Mouse (Mus musculus): Measurements from ENCODE around the gene Fscn1.

Fscn1 gene

GRCm38 (mm10) chr5:142959576-142960556 is at the start of gene Fscn1:
Gene Fscn1 (plus strand): TSS chr5:142960343.
- in situ Hi-C loops (cut with MboI), result no loop called here

GRCm38 (mm10) chr5:142911629-142912028 is 48.5 kb upstream of the Fscn1 start:
- in situ Hi-C loops (cut with MboI), result no loop called here

DNA sequence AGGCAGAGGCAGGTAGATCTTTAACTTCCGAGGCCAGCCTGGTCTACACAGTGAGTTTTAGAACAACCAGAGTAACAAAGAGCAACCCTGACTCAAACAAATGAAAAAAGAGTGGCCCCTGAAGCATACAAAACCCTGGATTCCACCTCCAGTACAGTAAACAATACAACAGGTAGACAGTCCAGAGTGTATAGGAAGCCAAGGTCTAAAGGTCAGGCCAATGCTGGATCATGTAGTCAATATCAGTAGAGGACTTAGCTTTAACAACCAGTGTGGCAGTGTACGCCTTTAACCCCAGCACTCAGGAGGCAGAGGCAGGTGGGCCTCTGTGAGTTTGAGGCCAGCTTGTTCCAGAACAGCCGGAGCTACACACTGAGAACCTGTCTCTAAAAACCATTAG is 47.8 kb upstream of the Fscn1 start:
- in situ Hi-C loops (cut with MboI), result no loop called here

- in situ Hi-C loops (cut with MboI), result no loop called here
These were observed 47.4 kb upstream of the Fscn1 start for GRCm38 (mm10) chr5:142912739-142913138.

GRCm38 (mm10) chr5:142915231-142915630 is 44.9 kb upstream of the Fscn1 start:
- in situ Hi-C loops (cut with MboI), result no loop called here

DNA sequence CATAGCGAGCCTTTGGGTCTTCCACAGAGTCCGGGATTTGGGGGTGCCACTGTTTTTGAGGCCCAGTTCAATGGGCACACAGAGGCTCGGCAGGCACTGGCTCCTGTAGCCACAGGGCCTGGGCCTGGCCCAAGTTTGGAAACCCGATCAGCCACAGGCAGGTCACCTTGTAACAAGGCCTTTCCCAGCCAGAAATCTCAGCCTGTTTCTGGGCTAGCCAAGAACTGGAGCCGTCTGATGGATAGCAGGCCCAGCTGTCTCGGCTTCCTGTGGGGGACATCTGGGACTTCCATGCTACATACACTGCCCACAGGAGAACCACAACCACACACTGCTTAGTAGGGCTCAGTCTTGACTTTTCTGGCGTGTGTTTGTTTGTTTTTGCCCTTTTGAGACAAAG is 43.5 kb upstream of the Fscn1 start:
- in situ Hi-C loops (cut with MboI), result no loop called here

DNA sequence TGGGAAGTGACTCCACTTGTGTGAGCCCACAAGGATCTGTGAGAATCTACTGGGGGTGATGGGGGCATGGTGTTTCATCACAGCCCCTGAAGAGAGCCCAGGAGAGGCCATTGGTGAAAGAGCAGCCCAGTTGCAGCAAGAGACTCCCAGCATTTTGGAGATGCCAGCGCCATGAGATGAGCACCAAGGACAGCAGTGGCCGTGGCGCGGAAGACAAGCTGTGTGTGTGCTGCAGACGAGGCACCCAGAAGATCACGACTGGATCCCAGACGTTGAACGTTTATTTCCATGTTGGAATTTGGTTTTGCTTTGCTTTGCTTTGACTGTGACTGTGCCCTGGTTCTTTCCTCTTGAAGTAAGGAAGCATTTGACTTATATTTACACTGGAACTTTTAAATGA is 42.7 kb upstream of the Fscn1 start:
- in situ Hi-C loops (cut with MboI), result no loop called here

DNA sequence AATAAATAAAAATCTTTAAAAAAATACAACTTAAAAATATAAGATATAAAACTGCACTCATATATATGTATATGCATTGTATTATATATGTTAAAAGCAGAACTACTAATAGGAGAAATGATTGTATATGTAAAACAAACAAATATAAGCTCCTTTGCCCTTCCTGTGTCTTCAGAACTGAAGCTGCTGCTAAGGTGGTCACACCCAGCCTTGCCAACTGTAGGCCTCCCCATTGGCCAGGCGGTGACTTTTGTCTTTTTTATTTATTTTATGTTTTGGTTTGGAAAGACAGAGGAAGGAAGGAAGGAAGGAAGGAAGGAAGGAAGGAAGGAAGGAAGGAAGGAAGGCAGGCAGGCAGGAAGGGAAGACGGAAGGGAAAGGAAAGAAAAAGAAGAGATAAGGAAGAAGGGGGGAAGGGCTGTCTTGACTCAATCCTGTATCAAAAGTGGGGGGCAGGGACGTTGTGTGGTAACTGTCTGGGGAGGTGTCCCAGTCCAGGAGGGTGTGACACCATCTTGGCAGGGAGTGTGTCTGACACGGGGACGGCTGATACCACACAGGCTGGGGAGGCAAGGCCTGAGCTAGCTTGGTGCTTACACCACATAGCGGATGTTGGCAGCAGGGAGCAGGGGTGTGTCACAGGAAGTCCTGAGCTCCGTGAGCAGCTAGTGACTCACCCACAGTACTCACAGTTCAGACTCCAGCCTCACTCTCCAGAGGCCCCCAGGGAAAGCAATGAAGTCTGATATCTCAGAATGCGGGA is 39.7 kb upstream of the Fscn1 start:
- in situ Hi-C loops (cut with MboI), result no loop called here

- in situ Hi-C loops (cut with MboI), result no loop called here
These were observed 39.1 kb upstream of the Fscn1 start for GRCm38 (mm10) chr5:142921074-142921459.

- in situ Hi-C loops (cut with MboI), result no loop called here
These were observed 37.9 kb upstream of the Fscn1 start for GRCm38 (mm10) chr5:142922251-142922650.

DNA sequence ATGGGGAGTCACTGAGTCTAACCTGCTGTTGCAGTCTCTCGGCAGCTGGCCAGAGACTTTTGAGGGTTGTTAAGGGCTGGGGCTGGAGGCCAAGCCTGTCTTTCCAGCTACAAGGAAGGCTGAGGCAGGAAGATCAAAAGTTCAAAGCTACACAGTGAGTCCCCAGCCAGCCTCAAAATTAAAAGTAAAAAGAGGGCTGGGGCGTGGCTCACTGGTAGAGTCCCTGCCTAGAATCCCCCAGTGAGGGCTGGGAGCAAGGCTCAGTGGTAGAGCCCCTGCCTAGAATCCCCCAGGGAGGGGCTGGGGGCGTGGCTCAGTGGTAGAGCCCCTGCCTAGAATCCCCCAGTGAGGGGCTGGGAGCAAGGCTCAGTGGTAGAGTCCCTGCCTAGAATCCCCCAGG is 36.4 kb upstream of the Fscn1 start:
- in situ Hi-C loops (cut with MboI), result no loop called here

DNA sequence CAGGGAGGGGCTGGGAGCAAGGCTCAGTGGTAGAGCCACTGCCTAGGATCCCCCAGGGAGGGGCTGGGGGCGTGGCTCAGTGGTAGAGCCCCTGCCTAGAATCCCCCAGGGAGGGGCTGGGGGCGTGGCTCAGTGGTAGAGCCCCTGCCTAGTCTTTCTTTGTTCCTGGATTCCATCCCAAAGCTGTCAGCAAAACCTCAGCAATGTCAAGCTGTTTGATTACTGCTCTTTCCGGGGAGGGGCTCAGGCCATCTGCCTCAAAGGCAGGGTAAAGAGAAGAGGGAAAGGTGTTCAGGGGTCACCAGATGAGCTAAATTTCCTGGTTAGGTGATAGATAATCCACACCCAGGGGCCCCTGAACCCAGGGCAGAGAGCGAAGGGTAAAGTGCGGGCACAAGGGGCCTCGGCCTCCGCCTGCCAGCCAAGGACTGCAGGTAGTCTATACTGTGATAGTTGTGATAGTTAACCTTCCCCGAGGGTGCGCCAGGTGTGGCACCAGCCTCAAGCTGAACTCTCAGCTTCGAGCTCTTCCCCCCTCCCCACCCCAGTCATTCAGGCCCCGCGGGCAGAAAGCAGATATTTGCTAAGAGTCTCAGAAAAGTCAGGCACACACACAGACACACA is 35.7 kb upstream of the Fscn1 start:
- in situ Hi-C loops (cut with MboI), result no loop called here

GRCm38 (mm10) chr5:142926204-142926939 is 33.8 kb upstream of the Fscn1 start:
- in situ Hi-C loops (cut with MboI), result no loop called here

DNA sequence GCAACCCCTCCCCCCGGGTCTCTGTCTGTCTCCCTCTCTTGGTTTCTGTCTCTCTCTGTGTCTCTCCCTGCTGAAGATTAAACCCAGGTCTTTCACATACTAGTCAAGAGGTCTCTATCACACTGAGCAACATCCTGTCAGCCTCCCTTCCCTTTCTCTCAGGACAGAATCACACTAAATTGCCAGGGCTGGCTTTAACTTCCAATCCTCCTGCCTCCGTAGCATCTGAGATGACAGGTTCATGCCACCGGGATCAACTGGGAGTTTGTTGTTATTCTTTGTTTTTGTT is 33.3 kb upstream of the Fscn1 start:
- in situ Hi-C loops (cut with MboI), result no loop called here

GRCm38 (mm10) chr5:142927341-142927930 is 32.7 kb upstream of the Fscn1 start:
- in situ Hi-C loops (cut with MboI), result no loop called here

GRCm38 (mm10) chr5:142928749-142929399 is 31.3 kb upstream of the Fscn1 start:
- in situ Hi-C loops (cut with MboI), result no loop called here

DNA sequence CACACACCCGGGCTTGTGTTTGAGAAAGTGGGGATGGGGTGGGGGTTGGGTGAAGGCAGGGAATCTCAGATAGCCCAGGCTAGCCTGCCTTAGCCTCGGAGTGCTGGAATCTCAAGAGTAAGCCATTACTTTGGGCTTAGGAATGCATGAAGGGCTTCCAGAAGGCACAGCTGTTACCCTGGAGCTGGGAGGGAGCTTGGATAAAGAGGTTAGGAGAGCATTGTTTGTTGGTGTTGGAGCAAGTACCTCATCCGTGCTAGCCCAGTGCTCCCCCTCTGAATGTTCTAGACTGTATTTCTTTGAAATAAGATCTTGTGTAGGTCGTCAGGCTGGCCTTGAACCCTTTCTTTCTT is 30.8 kb upstream of the Fscn1 start:
- in situ Hi-C loops (cut with MboI), result no loop called here

DNA sequence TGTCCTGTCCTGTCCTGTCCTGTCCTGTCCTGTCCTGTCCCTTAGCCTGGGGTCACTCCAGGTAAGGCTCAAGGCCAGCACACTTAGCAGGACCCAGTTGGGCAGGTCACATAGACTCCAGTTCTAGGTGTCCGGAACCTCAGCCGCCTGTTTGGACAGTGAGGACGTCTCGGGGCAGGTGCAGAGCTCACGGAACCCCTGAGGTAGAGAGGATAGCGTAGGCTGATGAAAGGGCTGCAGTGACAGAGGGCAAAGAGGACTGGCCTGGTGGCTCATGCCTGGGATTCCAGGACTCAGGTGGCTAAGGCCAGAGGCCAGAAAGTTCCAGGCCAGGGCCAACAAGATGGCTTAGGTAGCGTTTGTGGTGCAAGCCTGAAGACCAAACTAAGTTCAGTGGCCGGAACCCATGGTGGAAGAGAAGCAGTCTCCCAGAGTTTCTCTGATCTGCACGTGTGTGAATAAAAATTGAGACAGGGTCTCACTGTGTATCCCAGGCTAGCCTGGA is 28.9 kb upstream of the Fscn1 start:
- in situ Hi-C loops (cut with MboI), result no loop called here

DNA sequence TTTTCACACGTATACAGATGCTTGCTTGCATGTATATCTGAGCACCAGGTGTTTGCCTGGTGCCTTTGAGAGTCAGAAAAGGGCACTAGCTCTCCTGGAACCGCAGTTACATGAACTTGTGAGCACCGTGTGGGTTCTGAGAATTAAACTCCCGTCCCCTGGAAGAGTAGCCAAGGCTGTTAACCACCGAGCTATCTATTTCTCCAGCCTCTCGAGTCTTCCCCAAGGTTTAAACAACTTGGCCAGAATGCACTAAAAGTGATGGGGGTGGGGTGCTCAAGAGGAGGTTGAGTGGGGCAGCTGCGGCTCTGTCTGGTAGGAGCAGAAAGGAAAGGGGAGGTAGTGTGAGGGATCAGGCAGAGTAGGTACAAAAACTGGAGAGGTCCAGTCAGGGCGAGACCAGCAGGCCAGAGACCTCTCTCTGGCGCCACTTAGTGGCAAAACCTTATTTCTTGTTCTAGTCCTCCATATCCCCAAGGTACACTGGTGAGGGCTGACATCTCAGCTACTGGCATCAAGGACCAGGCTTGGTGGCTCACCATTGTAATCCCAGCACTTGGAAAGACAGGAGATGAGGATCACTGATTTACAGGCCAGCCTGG is 28.0 kb upstream of the Fscn1 start:
- in situ Hi-C loops (cut with MboI), result no loop called here

- in situ Hi-C loops (cut with MboI), result no loop called here
These were observed 27.4 kb upstream of the Fscn1 start for GRCm38 (mm10) chr5:142932731-142933130.

Measured in mature B cell (primary cell).